Mouse (Mus musculus) kidney, adult 2 months (tissue): ENCODE measurements around the gene 2810408A11Rik. TPM values are rescaled to one million over a fixed set of nuclear protein-coding genes. Genes with fewer than 3 reads are reported as not detected.

Source experiments
- DNase-seq: peaks from one replicate; pipeline ENCODE4 v3.0.0; 2021
- H3K27ac ChIP-seq: fragments of 200-500 bp; 2 replicates; pipeline ENCODE4 v1.5.1; 2012; ENCODE audit warnings: low read depth, low read length, control low read depth, inconsistent platforms; ENCODE audit not compliant: insufficient read depth
- H3K27me3 ChIP-seq: fragments of 200-500 bp; replicated peaks from 2 replicates; pipeline ENCODE4 v1.6.1; 2012; ENCODE audit warnings: mild to moderate bottlenecking, moderate library complexity, low read length, inconsistent platforms; ENCODE audit not compliant: control insufficient read depth, insufficient read depth
- H3K36me3 ChIP-seq: fragments of 200-500 bp; 2 replicates; pipeline ENCODE4 v1.6.1; 2012; ENCODE audit warnings: mild to moderate bottlenecking, moderate library complexity, low read length, inconsistent platforms; ENCODE audit not compliant: control insufficient read depth, insufficient read depth
- H3K4me1 ChIP-seq: fragments of 200-500 bp; 2 replicates; pipeline ENCODE4 v1.6.1; 2011; ENCODE audit warnings: low read length; ENCODE audit not compliant: control insufficient read depth, insufficient read depth
- H3K4me3 ChIP-seq: fragments of 200-500 bp; 2 replicates; pipeline ENCODE4 v1.5.1; 2011; ENCODE audit warnings: mild to moderate bottlenecking, low read depth, low read length, control low read depth; ENCODE audit not compliant: insufficient read depth
- CTCF ChIP-seq: fragments of 200-500 bp; conservative IDR thresholded peaks from 2 replicates; pipeline ENCODE4 v1.5.1; 2011; ENCODE audit warnings: low read depth, mild to moderate bottlenecking, control low read depth, low read length, moderate library complexity, mixed read lengths; ENCODE audit not compliant: insufficient read depth, insufficient read length
- POLR2A ChIP-seq: fragments of 200-500 bp; IDR thresholded peaks from one replicate; pipeline ENCODE4 v1.6.1; 2011; ENCODE audit warnings: low read depth, low read length, control low read depth
- WGBS: fragments of 180-500 bp; shearing (Covaris S2); methylation state at CpG from one replicate; pipeline ENCODE4 v1.1.7; 2018; 5-methylcytosine and 5-hydroxymethylcytosine counted together
- polyA plus RNA-seq: library from polyadenylated mRNA; depleted of rRNA; stranded (reverse); fragments of >200 nt; gene quantifications from 2 replicates; pipeline ENCODE4 v1.2.3, GENCODE M21; 2012

The 2810408A11Rik gene
- polyA plus RNA-seq, 1 experiment, result 0.99 TPM

GRCm38 (mm10) chr11:69936714-69937347 is 36.0 kb upstream of the 2810408A11Rik start:
- H3K4me3 ChIP-seq, result peak overlapping the region; percentile 13; the same call in 1 of the 2 replicates
- TF ChIP-seq CTCF, result no peak
- no peak for TF ChIP-seq POLR2A
- H3K36me3 ChIP-seq, result no peaks in the 10 kb centered on the region
- H3K27ac ChIP-seq, result peak overlapping the region; percentile 68
- peaks cover 9% of the 10 kb centered on the region for H3K4me1 ChIP-seq
- 16% methylated on average over 9 of the region's 9 CpGs for WGBS
- 0 out of 2 replicates have a peak, but pooled peaks cover 1% of the 10 kb centered on the region for H3K27me3 ChIP-seq
- peak; percentile 66 for DNase-seq

- 0 out of 2 replicates have a peak, but pooled peaks cover 1% of the 10 kb centered on the region for H3K27me3 ChIP-seq
- H3K36me3 ChIP-seq, result no peaks in the 10 kb centered on the region
- peak; percentile 57 for DNase-seq
- H3K4me3 ChIP-seq, result peak overlapping the region; percentile 13
- peak overlapping the region; percentile 68 for H3K27ac ChIP-seq
- no peak for TF ChIP-seq POLR2A
- TF ChIP-seq CTCF, result no peak
- WGBS, result 2% methylated on average over 26 of the region's 30 CpGs
- peaks cover 9% of the 10 kb centered on the region for H3K4me1 ChIP-seq
These were observed 35.4 kb upstream of the 2810408A11Rik start for GRCm38 (mm10) chr11:69936156-69936555.

GRCm38 (mm10) chr11:69935137-69935879 is 34.5 kb upstream of the 2810408A11Rik start, which contains the start of gene Ybx2:
Gene Ybx2 (plus strand): TSS chr11:69935796.
- DNase-seq, result peak; percentile 94
- Histone ChIP-seq H3K4me3 (peak within 1 kb of the TSS; percentile 13), H3K27me3 (0 out of 2 replicates have a peak, but pooled peaks cover 1% of the 10 kb centered on the region), H3K36me3 (no peaks in the 10 kb centered on the region), H3K4me1 (peaks cover 9% of the 10 kb centered on the region), H3K27ac (peak within 1 kb of the TSS; percentile 68)
- TF ChIP-seq CTCF (no peak), POLR2A (no peak)
- 3% methylated on average over 62 of the region's 62 CpGs for WGBS

GRCm38 (mm10) chr11:69934681-69935080 is 33.9 kb upstream of the 2810408A11Rik start:
- no peak overlapping the region for H3K27ac ChIP-seq
- no peaks in the 10 kb centered on the region for H3K36me3 ChIP-seq
- H3K27me3 ChIP-seq, result 0 out of 2 replicates have a peak, but pooled peaks cover 1% of the 10 kb centered on the region
- WGBS, result 23% methylated on average over 6 of the region's 6 CpGs
- no peak for TF ChIP-seq CTCF
- no peak for TF ChIP-seq POLR2A
- peaks cover 9% of the 10 kb centered on the region for H3K4me1 ChIP-seq
- H3K4me3 ChIP-seq, result no peak overlapping the region
- no peak for DNase-seq

- peak; percentile 90 for DNase-seq
- H3K27me3 ChIP-seq, result 0 out of 2 replicates have a peak, but pooled peaks cover 1% of the 10 kb centered on the region
- H3K36me3 ChIP-seq, result no peaks in the 10 kb centered on the region
- H3K4me1 ChIP-seq, result peaks cover 9% of the 10 kb centered on the region
- peak; percentile 85 for TF ChIP-seq CTCF
- no peak for TF ChIP-seq POLR2A
- H3K4me3 ChIP-seq, result no peak overlapping the region
- no peak overlapping the region for H3K27ac ChIP-seq
- WGBS, result 2% methylated on average over 18 of the region's 18 CpGs
These were observed 33.4 kb upstream of the 2810408A11Rik start for GRCm38 (mm10) chr11:69934169-69934568.

GRCm38 (mm10) chr11:69933066-69933465 is 32.3 kb upstream of the 2810408A11Rik start:
- Histone ChIP-seq H3K27ac (no peak overlapping the region), H3K4me3 (no peak overlapping the region), H3K36me3 (no peaks in the 10 kb centered on the region), H3K27me3 (0 out of 2 replicates have a peak, but pooled peaks cover 1% of the 10 kb centered on the region), H3K4me1 (peaks cover 9% of the 10 kb centered on the region)
- TF ChIP-seq POLR2A (no peak), CTCF (no peak)
- DNase-seq, result no peak
- WGBS, result 78% methylated on average over 4 of the region's 4 CpGs

GRCm38 (mm10) chr11:69932254-69932653 is 31.5 kb upstream of the 2810408A11Rik start:
- DNase-seq, result no peak
- peak; percentile 52 for TF ChIP-seq CTCF
- TF ChIP-seq POLR2A, result no peak
- Histone ChIP-seq H3K27ac (no peak overlapping the region), H3K27me3 (0 out of 2 replicates have a peak, but pooled peaks cover 1% of the 10 kb centered on the region), H3K4me3 (no peak overlapping the region), H3K36me3 (no peaks in the 10 kb centered on the region), H3K4me1 (peaks cover 9% of the 10 kb centered on the region)
- 43% methylated on average over 3 of the region's 3 CpGs for WGBS
